Mouse (Mus musculus) left cerebral cortex, postnatal 4 days (tissue): Measurements from ENCODE around the gene Hp. TPM values are rescaled to one million over a fixed set of nuclear protein-coding genes. Genes with fewer than 3 reads are reported as not detected.

Source experiments
- DNase-seq: peaks from one replicate; pipeline ENCODE4 v3.0.0-alpha.2; 2022
- intact Hi-C: fragments of 180-260 bp; cut with DNase I; formaldehyde crosslinking; loops from one replicate; pipeline ENCODE4 v1.15.1; 2025
- total RNA-seq, 2 experiments: library from RNA; stranded (reverse); gene quantifications; 2 replicates each; pipeline ENCODE4 v1.2.3; 2021

The Hp gene
- under 1 TPM in 1 of 2 experiments, not detected in 1; 0.60 TPM for total RNA-seq

DNA sequence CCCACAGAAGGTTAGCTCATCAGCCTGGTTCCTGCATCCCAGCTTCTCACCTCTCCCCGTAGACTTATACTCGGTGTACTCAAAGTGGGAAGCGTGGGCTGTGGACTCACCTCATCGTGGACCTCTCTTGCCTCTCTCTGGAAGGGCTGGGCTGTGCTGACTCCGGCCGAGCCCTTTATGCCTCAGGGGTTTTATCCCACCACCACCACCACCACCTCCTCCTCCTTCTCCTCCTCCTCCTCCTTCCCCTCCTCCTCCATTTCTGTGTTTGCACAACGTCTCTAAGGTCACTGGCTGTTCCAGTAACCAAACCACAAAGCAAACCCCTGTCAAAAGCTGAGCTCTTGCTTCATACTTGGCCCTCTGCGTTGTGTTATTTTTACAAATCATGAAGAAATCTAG lies at the start of gene Hp:
TSS of gene Hp (minus strand) at position 273 of the 402 bp plus-strand sequence.
- no peak for DNase-seq
- intact Hi-C loops, result no loop called here

DNA sequence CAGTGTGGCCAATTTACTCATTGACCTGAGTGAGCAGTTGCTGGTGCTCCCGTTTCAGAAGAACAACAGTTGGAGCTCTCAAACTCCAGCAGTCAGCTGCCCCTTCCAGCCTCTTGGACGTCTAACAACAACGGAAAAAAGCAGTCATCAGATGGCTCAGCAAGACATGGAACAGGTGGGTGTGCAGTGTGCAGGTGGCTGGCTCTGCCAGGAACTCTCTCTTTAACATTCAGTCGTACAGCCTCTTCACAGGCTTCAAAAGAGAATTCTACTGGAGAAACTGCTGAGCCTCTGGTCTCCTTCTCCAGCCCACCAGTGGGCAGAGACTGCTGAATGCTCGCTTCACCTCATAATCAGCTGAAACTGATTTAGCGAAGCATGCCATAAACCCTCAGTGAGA lies 49.7 kb upstream of the Hp start:
- no peak for DNase-seq

DNA sequence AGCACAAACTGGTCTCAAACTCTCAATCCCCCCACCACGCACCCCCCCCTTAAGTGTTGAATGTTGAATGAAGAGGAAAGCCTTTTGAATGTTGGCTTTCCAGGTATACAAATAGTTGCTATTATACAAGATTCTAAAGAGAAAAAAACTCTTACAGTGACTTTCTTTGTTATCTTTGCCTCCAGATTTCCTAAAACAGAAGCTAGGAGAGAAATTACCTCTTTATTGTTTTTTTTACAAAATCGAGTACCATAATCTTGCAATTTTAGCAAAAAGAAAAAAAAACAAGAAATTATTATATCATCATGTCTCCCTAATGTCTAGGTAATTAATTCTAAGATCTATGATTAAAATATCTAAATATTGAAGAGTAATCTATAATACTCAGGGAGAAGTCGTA lies 36.6 kb upstream of the Hp start:
- intact Hi-C loops, result no loop called here

More for the DNA sequence above, 49.7 kb upstream of the Hp start:
- intact Hi-C loops, result no loop called here

DNA sequence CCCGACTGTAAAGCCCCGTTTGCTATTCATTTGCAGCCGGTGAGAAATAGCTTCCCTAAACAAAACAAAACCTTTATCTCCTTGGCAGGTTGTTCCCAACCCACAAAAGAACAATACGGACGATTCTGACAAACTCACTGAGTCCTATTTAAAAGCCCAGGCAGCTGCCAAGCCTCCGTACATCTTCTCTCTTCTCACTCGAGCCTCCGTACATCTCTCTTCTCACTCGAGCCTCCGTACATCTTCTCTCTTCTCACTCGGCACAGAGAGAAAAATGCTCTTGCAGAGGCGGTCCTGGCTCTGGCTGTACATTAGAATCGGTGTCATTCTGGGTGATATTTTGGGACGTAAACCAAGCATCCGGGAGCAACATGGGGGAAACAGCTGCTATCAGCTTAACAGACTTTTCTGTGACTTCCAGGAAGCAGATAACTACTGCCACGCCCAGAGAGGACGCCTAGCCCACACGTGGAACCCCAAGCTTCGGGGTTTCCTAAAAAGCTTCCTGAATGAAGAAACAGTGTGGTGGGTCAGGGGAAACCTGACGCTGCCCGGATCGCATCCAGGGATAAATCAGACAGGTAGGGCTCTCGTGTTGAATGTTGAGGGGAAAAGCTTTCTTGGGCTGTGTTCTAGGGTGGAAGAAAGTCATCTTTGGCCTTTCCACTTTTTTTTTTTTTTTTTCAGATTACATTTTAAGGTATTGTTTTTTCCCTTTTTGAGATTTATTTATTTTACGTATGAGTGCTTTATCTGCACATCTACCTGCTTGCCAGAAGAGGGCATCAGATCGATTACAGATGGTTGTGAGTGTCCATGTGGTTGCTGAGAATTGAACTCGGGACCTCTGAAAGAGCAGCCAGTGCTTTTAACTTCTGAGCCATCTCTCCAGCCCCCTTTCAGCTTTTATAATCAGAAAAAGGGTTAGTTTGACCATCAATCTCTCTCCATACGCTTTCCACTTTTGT lies 35.6 kb upstream of the Hp start, which contains the start of gene Pkd1l3:
TSS of gene Pkd1l3 (plus strand) at position 275 of the 968 bp plus-strand sequence.
- DNase-seq, result no peak
- intact Hi-C loops, result no loop called here

More for the DNA sequence above, 36.6 kb upstream of the Hp start:
- no peak for DNase-seq

DNA sequence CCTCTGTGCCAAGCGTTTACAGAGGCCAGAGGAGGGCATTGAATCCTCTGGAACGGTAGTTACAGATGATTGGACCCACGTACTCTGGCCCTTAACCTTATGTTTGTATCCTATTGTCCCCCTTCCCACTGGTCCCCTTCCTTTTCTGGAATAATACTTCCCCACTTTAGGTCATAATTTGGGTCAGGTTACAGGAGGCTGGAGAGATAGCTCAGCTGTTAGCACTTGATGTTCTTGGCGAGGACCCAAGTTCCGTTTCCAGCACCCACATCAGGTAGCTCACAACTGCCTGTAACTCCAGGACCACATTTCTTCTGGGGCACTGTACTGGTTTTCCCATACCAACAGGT lies 30.2 kb upstream of the Hp start:
- intact Hi-C loops, result no loop called here
- no peak for DNase-seq

DNA sequence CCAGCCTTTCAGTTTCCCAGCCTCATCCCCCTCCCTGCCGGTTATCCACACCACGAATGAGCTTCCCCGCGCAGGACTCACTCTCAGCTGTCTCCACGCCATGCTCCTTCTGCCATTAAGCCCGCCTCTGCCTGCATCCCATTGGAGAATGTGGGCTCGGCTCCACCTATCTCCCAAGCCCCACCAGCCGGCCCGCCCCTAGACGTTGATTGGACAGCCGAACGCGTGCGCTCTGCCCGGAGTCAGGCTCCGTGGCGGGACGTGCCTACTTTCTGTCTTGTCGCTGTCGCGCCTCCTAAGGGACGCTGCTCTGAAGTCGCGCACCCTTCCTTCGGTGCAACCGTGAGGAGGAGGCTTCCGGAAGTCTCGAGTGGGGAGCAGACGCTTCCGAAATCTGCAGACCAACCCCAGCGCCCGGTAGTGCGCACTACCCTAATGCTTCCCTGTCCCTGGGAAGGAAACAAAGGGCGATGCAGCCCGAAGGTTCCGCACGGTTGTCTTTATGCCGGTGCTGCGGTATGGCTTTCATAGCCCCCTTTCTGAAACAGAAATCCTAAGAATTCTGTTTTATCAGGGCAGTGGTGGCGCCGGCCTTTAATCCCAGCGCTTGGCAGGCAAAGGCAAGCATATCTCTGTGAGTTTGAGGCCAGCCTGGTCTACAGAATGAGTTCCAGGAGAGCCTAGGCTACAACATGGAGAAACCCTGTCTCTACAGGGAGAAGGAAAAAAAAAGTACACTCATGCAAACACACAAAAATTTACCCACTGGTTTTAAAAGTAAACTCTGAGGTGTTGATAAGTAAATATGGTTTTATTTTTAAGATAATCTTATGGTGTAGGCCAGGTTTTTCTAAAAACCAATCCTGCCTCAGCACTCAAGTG lies 29.5 kb upstream of the Hp start, which contains the start of gene Dhodh:
TSS of gene Dhodh (minus strand) at position 403 of the 882 bp plus-strand sequence.
- DNase-seq, result peak; percentile 98
- intact Hi-C loops, result no loop called here

DNA sequence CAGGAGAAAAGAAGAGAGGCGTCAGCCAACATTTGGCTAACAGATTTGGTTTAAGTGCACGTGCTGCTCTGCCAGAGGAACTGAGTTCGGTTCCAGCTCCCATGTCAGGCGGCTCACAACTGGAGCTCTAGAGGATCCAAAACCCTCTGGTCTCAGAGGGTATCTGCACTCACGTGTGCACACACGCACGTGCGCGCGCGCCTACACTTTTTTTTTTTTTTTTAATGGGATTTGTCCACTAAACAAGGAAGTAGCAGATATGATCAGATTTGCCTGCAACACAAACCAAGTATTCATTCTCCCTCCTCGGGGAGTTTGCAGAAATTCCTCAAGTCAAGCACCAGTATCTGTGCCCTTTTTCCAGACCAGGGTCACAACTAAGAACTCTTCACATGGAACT lies 28.7 kb upstream of the Hp start:
- intact Hi-C loops, result no loop called here

DNA sequence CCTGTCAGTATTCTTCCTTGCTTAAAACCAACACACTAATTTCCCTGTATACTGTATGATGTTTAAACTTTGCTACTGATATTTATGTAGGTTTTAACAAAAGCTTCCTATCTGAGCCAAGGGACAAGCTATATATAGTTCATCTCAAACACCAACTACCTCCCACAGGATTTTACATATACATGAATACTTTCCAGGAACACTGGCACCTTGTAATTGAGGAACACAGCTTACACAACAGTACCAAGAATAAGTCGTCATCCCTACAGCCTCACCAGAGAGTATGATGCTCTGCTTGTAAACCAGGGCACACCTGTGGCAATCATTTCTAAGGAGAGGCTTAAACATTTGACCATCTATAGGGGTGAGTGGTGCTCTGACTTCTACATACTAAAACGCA lies 27.8 kb upstream of the Hp start:
- no peak for DNase-seq
- intact Hi-C loops, result no loop called here

More for the DNA sequence above, 28.7 kb upstream of the Hp start:
- DNase-seq, result no peak

DNA sequence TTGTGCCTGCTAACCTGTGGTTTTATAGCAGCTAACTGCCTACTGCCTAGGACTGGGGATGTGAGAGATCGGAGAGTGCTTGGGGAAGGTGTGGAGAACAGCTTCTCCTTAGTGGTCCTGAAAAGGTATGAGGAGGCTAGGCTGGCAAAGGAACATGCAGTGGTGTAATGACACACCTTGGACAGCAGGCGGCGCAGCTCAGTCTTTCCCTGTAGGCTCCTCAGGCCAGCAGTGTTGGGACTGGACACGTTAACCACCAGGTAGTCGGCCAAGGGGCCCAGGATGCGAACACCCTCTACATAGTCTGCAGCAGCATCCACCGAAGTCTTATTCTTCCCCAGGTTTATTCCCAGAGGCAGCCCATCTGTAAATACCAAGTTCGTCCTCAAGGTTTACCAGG lies 16.9 kb upstream of the Hp start:
- intact Hi-C loops, result no loop called here
- DNase-seq, result peak; percentile 63

DNA sequence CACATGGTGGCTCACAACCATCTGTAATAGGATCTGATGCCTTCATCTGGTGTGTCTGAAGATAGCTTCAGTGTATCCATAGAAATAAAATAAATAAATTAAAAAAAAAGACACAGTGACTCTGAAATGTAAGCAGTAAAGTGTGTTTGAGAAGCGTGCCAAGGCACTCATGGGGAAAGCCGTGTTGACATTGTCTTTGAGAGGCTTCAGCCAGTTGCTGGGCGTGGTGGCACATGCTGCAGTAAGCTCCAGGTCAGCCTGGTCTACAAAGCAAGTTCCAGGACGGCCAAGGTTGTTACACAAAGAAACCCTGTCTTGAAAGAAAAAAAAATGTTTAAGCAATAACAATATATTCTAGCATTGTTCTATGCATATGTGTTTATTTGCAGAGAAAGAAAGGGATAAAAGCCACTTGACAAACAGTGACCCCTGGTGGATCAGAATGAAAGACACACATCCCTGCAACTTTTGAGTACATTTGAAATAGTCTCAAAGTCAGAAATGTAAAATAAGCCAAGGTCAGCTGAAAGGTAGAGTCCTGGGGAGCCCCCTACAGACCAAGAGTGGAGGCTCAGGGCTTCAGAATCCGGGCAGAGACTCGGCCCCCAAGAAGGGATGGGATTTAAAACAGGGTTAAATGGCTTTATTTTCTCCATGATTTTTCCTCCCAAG lies 14.3 kb upstream of the Hp start:
- no peak for DNase-seq
- intact Hi-C loops, result no loop called here

DNA sequence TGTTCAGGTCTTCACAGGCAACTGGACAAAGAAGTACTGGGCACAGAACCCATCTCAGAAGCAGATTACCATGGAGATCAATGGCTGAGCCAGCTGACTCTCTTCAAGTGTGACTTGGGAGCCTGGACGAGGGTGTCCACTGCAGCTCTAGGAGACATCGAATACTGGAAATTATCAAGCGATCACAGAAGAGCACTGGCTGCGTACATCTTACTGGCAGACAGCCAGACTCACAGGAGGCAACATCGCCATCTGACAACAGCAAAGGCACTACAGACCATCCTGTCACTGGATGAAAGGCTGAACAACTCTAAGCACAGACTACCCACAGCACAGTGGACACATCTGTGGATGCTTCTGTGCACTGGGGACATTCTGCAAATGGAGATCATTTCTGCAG lies 13.2 kb upstream of the Hp start:
- no peak for DNase-seq
- intact Hi-C loops, result no loop called here

DNA sequence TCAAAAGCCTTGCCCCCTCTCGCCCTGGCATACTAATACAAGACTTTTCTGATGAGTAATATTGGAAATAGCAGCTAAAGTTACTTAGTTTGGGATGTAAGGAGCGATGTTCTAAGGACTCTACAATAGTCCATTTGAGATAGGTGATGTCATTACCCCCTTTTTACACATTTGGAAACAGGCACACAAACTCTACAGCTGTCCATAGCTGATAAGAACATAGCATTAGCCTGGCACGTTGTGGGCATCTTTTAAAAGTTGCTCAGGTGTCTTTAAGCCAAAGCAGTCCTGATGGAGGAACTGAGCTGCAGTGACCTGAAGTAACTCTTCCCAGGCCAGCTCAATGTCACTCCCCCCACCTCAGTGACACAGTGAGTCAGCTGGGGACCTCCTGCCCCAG lies 12.4 kb upstream of the Hp start:
- no peak for DNase-seq
- intact Hi-C loops, result no loop called here

DNA sequence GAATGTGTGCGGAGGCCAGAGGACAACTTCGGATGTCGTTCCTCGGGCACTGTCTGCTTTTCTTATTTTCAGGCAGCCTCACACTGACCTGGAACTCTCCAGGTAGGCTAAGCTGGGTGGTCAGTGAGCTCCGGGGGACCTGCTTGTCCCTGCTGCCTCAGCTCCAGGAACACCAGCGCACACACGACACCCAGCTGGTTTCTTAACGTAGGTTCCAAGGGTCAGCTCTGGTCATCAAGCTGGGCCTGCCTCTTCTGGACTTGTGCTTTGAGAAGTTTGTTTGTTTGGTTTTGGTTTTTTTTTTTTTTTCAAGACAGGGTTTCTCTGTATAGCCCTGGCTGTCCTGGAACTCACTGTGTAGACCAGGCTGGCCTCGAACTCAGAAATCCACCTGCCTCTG lies 11.9 kb upstream of the Hp start:
- intact Hi-C loops, result no loop called here
- no peak for DNase-seq

DNA sequence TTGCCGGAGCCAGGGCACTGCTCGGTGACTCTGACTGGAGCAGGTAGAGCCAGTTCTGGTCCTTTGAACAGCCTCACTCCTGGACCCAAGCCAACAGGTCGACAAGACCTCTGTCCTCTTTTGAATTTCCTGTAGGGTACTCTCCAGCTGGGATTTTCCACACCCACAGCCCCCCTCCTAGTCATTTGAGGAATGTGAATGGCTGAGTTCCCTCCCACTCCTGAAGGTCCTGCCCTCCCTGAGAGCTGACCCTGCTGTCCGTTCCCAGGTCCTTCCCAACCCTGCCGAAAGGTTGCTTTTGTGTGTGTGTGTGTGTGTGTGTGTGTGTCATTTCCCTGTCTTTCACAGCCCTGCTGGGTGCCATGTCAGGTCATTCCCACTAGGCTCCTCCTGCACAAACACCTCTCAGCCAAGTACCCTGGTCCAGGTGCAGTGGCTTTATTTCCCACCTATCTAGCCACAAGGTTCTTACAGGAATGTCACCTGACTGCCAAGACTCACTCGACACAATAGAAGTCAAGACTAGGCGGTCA lies 8.1 kb upstream of the Hp start:
- intact Hi-C loops, result no loop called here
- no peak for DNase-seq

DNA sequence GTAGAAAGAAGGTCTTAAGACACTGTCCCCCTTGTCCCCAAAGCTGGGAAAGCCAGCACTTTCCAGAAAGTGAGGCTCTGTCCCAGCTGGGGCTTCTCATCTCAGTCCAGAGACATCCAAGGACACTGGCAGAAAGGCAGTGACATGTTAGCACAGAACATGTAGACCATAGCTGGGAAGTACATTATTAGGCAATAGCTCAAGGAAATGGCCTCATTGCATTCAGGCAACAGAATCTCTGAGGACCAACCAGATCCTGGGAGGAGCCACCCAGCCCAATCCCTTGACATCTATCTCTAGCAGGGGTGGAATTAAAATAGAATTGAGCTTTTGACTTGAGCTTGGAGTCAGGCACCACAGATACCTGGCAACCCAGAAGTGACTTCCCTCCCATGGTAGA lies 6.7 kb upstream of the Hp start:
- no peak for DNase-seq
- intact Hi-C loops, result no loop called here

DNA sequence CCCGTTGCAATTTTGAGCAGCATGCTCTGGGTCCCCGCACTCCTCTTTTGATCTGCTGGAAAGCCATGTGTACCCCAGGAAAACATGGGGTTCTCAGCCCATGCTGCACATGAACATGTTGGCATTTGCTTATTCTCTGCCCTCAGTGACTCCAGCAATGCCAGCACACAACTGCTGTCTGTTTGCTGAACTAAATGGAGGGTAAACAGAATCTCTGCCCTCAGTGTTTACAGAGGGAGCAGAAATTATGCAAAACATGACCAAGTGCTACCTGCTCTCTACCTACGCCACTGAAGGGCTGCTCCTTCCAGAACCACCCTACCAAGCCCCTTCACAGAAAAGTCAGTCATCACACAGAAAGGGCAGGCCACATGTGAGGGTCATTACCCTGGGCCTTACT lies 5.9 kb upstream of the Hp start:
- no peak for DNase-seq
- intact Hi-C loops, result no loop called here

DNA sequence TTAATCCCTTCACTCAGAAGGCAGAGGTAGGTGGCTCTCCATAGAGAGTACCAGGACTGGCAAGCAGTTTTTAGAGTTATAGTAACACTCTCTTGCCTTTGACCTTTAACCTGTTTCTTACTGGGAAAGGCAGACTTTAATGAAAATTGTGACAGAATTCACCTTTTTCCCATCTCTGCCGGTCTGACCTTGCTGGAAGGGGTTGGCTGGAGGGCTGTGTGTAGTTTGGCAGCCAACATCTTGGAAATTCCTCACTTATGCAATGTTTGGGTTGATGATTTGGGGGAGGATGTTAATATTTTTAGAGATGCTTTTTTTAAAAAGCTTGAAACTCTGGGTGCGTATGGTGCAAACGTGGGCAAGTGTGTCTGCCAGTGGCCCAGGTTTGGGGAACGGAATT lies 5.3 kb upstream of the Hp start:
- intact Hi-C loops, result no loop called here

DNA sequence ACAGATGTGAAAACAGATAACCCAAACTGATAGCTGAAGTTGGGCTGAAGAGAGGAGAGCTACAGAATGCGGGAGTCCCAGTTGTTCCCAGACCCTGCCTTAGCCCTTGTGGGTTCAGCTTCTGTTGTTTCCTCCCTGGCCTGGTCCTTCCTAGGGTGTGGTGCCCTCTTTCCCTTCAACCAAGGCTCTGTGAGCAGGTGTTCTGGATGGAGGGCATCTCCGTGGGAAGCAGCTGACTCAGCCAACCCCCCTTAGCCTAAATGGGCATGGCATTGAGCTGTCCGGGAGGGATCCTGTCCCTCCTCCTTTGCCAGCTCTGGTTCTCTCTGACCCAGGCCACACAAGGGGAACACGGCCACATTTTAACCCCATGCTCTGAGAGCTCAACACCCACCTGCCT lies 2.7 kb downstream of the Hp start:
- no peak for DNase-seq
- intact Hi-C loops, result no loop called here

More for the DNA sequence above, 5.3 kb upstream of the Hp start:
- no peak for DNase-seq

DNA sequence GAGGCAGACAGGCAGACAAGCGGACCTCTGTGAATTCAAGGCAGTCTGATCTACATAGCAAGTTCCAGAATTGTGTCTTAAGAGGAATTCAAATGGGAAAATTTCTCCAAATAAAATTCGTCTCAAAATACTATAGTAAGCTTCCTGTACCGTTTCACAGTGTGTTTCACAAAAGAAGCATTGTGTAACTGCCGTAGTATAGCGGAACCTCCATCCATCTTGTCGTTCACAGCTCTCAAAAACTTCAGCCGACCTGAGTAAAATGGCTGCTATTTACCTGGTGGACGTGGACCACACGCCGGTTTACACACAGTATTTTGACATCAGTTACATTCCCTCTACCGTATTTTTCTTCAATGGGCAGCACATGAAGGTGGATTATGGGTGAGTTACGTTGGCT lies 7.8 kb downstream of the Hp start:
- no peak for DNase-seq
- intact Hi-C loops, result no loop called here

DNA sequence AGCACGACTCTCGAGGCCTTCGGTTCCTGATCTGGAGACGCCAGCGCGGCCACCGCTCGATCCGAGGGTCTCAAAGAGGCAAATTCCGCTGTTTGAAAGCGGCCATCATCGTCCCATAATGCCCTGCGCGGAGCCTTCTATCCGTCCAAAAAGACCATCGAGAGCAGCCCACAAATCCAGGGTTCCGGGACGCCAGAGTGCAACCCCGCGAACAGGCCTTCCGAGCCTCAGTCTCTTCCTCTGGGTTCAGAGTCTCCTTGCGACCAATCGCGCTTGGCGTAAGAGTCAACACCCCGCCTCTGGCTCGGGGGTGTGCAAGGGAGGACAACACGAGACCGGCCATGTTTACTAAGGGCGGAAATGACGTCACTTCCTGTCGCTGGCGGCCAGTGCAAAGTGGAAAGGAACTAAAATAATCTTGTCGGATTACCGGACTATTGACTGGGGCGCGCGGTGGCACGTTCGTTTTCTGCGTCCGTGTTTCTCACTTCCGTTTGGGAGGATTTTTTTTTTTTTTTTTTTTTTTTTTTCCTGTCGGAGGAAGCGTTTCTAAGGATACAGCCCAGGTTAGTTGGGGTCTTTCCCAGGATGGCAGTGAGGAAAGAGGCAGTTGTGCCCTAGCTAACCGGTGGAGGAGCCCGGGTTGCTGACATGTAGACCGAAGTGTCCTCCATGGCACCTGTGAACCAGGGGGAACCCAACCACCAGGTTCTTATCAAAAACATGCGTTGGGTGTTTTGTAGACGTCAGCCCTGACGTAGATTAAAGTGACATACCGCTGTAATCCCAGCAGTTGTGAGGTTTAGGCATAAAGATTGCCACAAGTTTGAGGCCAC lies 13.3 kb downstream of the Hp start, which contains the start of the genes Dhx38 and Txnl4b:
TSS of gene Dhx38 (minus strand) at position 364 of the 836 bp plus-strand sequence.
TSS of gene Txnl4b (plus strand) at position 395 of the 836 bp plus-strand sequence.
- intact Hi-C loops, result no loop called here
- DNase-seq, result peak; percentile 98
